Mouse (Mus musculus) stomach, embryonic 14.5 days (tissue): ENCODE data around the gene Tmem214. TPM values are rescaled to one million over a fixed set of nuclear protein-coding genes. Genes with fewer than 3 reads are reported as not detected.
"Not testable (repeated sequence)": the region's sequence is repeated elsewhere in the genome, so short reads cannot be mapped to it uniquely, and the experiment has no call there.

Source experiments
- ATAC-seq: fragments of 200-750 bp; cut with Nextera tagmentation; 2 replicates; pipeline ENCODE4 v1.8.0; 2017; ENCODE audit warnings: low read depth, moderate TSS enrichment; ENCODE audit not compliant: insufficient number of reproducible peaks, insufficient read depth, low FRiP score
- H3K27ac ChIP-seq: fragments of 300-500 bp; sonication (generic); 2 replicates; pipeline ENCODE4 v1.5.1; 2014; ENCODE audit warnings: mild to moderate bottlenecking, low read length, moderate library complexity, mixed read lengths
- H3K27me3 ChIP-seq: fragments of 300-500 bp; sonication (generic); 2 replicates; pipeline ENCODE4 v1.6.1; 2014; ENCODE audit warnings: low read length, control low read depth, mixed read lengths; ENCODE audit not compliant: control insufficient read depth, insufficient read depth
- H3K36me3 ChIP-seq: fragments of 300-500 bp; sonication (generic); 2 replicates; pipeline ENCODE4 v1.6.1; 2014; ENCODE audit warnings: mild to moderate bottlenecking, control low read depth, low read length, moderate library complexity, mixed read lengths; ENCODE audit not compliant: control insufficient read depth, insufficient read depth
- H3K4me1 ChIP-seq: fragments of 300-500 bp; sonication (generic); 2 replicates; pipeline ENCODE4 v1.6.1; 2014; ENCODE audit warnings: low read length, control low read depth, mixed read lengths; ENCODE audit not compliant: control insufficient read depth, insufficient read depth
- H3K4me2 ChIP-seq: fragments of 300-500 bp; sonication (generic); replicated peaks from 2 replicates; pipeline ENCODE4 v1.6.1; 2014; ENCODE audit warnings: low read depth, low read length, control low read depth
- H3K4me3 ChIP-seq: fragments of 300-500 bp; sonication (generic); 2 replicates; pipeline ENCODE4 v1.5.1; 2014; ENCODE audit warnings: low read depth, low read length, control low read depth
- H3K9ac ChIP-seq: fragments of 300-500 bp; sonication (generic); replicated peaks from 2 replicates; pipeline ENCODE4 v1.6.1; 2014; ENCODE audit warnings: low read depth, mild to moderate bottlenecking, control low read depth, low read length, moderate library complexity, mixed read lengths
- H3K9me3 ChIP-seq: fragments of 300-500 bp; sonication (generic); 2 replicates; pipeline ENCODE4 v1.6.1; 2016; ENCODE audit warnings: low read depth, low read length, control low read depth; ENCODE audit not compliant: control insufficient read depth
- WGBS: fragments of 180-500 bp; shearing (Covaris S2); extraction: QIAGEN DNeasy Blood & Tissue Kit; methylation state at CpG from one replicate; pipeline ENCODE4 v1.1.7; 2014; 5-methylcytosine and 5-hydroxymethylcytosine counted together
- polyA plus RNA-seq: library from polyadenylated mRNA; unstranded; fragments of >200 nt; fragmentation: Nextera tagmentation; extraction: Ambion mirVana; gene quantifications from 2 replicates; pipeline ENCODE4 v1.2.1, GENCODE M21; 2014

Tmem214 gene
- polyA plus RNA-seq, 1 experiment from 2014 or later = 58.6 TPM

GRCm38 (mm10) chr5:30881839-30882238 is 14.0 kb downstream of the Tmem214 start:
- not testable (repeated sequence) for H3K27ac ChIP-seq, H3K4me3 ChIP-seq, H3K9ac ChIP-seq, H3K4me2 ChIP-seq, ATAC-seq, H3K36me3 ChIP-seq, H3K9me3 ChIP-seq, H3K27me3 ChIP-seq, H3K4me1 ChIP-seq
- 72% methylated on average over 4 of the region's 4 CpGs for WGBS

GRCm38 (mm10) chr5:30886209-30886608 is 18.4 kb downstream of the Tmem214 start:
- H3K36me3 ChIP-seq = peaks cover 3% of the 10 kb centered on the region; the same call in 1 of the 2 replicates
- no peaks in the 10 kb centered on the region for H3K9me3 ChIP-seq
- 44% methylated on average over 4 of the region's 4 CpGs for WGBS
- H3K27me3 ChIP-seq = no peaks in the 10 kb centered on the region
- H3K4me3 ChIP-seq = peak overlapping the region; percentile 71; the same call in 1 of the 2 replicates
- H3K27ac ChIP-seq = no peak overlapping the region
- no peak for ATAC-seq
- peak overlapping the region; percentile 80 for H3K4me2 ChIP-seq
- H3K4me1 ChIP-seq = peaks cover 17% of the 10 kb centered on the region; the same call in 1 of the 2 replicates
- no peak overlapping the region for H3K9ac ChIP-seq

DNA sequence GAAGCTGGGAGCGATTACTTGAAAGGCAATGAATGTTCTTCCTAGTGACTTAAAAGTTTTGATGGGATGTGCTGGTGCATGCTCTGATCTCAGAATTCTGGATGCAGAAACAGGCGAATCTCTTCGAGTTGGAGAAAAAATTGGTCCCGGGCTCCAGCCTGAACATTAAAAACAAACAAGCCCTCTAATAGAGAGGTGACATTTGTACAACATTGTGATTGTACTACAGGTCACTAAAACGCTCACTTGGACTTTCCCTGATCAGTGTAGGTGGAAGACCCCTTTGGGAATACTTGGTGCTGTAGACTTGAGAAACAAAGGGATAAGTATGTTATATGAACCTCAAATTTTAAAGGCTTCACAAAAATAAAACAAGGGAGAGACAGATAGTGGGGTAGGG is 18.9 kb downstream of the Tmem214 start:
- no peak for ATAC-seq
- Histone ChIP-seq H3K4me3 (peak overlapping the region; percentile 71), H3K9me3 (no peaks in the 10 kb centered on the region), H3K4me2 (peak overlapping the region; percentile 80), H3K36me3 (peaks cover 8% of the 10 kb centered on the region), H3K9ac (peak overlapping the region; percentile 60; the same call in 1 of the 2 replicates), H3K27me3 (no peaks in the 10 kb centered on the region), H3K4me1 (peaks cover 17% of the 10 kb centered on the region; the same call in 1 of the 2 replicates), H3K27ac (peak overlapping the region; percentile 97)
- 28% methylated on average over 5 of the region's 5 CpGs for WGBS

- Histone ChIP-seq H3K4me3 (peak overlapping the region; percentile 71), H3K9me3 (no peaks in the 10 kb centered on the region), H3K27ac (peak overlapping the region; percentile 97), H3K27me3 (no peaks in the 10 kb centered on the region), H3K36me3 (peaks cover 15% of the 10 kb centered on the region), H3K9ac (peak overlapping the region; percentile 60), H3K4me2 (peak overlapping the region; percentile 80), H3K4me1 (peaks cover 17% of the 10 kb centered on the region; the same call in 1 of the 2 replicates)
- ATAC-seq = peak; percentile 28; the same call in 1 of the 2 replicates
- WGBS = under 1% methylated on average over 19 of the region's 19 CpGs
Measured at GRCm38 (mm10) chr5:30887331-30887761, 19.5 kb downstream of the Tmem214 start.

- H3K9me3 ChIP-seq = no peaks in the 10 kb centered on the region
- no peaks in the 10 kb centered on the region for H3K27me3 ChIP-seq
- H3K36me3 ChIP-seq = peaks cover 20% of the 10 kb centered on the region
- ATAC-seq = peak; percentile 85
- H3K4me3 ChIP-seq = peak overlapping the region; percentile 71
- WGBS = under 1% methylated on average over 28 of the region's 28 CpGs
- H3K4me1 ChIP-seq = peaks cover 17% of the 10 kb centered on the region; the same call in 1 of the 2 replicates
- H3K27ac ChIP-seq = peak overlapping the region; percentile 97
- H3K9ac ChIP-seq = peak overlapping the region; percentile 60
- peak overlapping the region; percentile 80 for H3K4me2 ChIP-seq
Measured at GRCm38 (mm10) chr5:30887858-30888336, 20.1 kb downstream of the Tmem214 start.

- ATAC-seq = peak; percentile 91
- peak within 1 kb of the TSS; percentile 97 for H3K27ac ChIP-seq
- H3K9me3 ChIP-seq = no peaks in the 10 kb centered on the region
- no peaks in the 10 kb centered on the region for H3K27me3 ChIP-seq
- H3K9ac ChIP-seq = peak within 1 kb of the TSS; percentile 67
- peaks cover 17% of the 10 kb centered on the region; the same call in 1 of the 2 replicates for H3K4me1 ChIP-seq
- peaks cover 26% of the 10 kb centered on the region for H3K36me3 ChIP-seq
- H3K4me3 ChIP-seq = peak within 1 kb of the TSS; percentile 71
- H3K4me2 ChIP-seq = peak within 1 kb of the TSS; percentile 80
- WGBS = 1% methylated on average over 40 of the region's 42 CpGs
Measured at GRCm38 (mm10) chr5:30888337-30889087, 20.7 kb downstream of the Tmem214 start, which contains the start of gene Agbl5. TSS of gene Agbl5 (plus strand) at chr5:30888694.

GRCm38 (mm10) chr5:30889088-30889754 is 21.4 kb downstream of the Tmem214 start:
- peak overlapping the region; percentile 97 for H3K27ac ChIP-seq
- peak overlapping the region; percentile 67 for H3K9ac ChIP-seq
- peak; percentile 12; the same call in 1 of the 2 replicates for ATAC-seq
- H3K9me3 ChIP-seq = no peaks in the 10 kb centered on the region
- peaks cover 17% of the 10 kb centered on the region; the same call in 1 of the 2 replicates for H3K4me1 ChIP-seq
- H3K27me3 ChIP-seq = no peaks in the 10 kb centered on the region
- H3K4me2 ChIP-seq = peak overlapping the region; percentile 80
- peak overlapping the region; percentile 71 for H3K4me3 ChIP-seq
- under 1% methylated on average over 35 of the region's 42 CpGs for WGBS
- H3K36me3 ChIP-seq = peaks cover 33% of the 10 kb centered on the region

- H3K4me1 ChIP-seq = peaks cover 17% of the 10 kb centered on the region; the same call in 1 of the 2 replicates
- ATAC-seq = no peak
- peak overlapping the region; percentile 97; the same call in 1 of the 2 replicates for H3K27ac ChIP-seq
- peak overlapping the region; percentile 71; the same call in 1 of the 2 replicates for H3K4me3 ChIP-seq
- WGBS = 55% methylated on average over 7 of the region's 7 CpGs
- peaks cover 44% of the 10 kb centered on the region for H3K36me3 ChIP-seq
- H3K27me3 ChIP-seq = no peaks in the 10 kb centered on the region
- no peaks in the 10 kb centered on the region for H3K9me3 ChIP-seq
- peak overlapping the region; percentile 67; the same call in 1 of the 2 replicates for H3K9ac ChIP-seq
- peak overlapping the region; percentile 80 for H3K4me2 ChIP-seq
Measured at GRCm38 (mm10) chr5:30890375-30890774, 22.6 kb downstream of the Tmem214 start.
